Mouse (Mus musculus) kidney, postnatal 0 days (tissue): ENCODE data around the gene Klhdc7a. TPM values are rescaled to one million over a fixed set of nuclear protein-coding genes. Genes with fewer than 3 reads are reported as not detected.

ENCODE experiments used
- ATAC-seq: fragments of 200-750 bp; cut with Nextera tagmentation; replicated peaks from 2 replicates; pipeline ENCODE4 v1.8.0; 2017; ENCODE audit warnings: low read depth, moderate number of reproducible peaks, moderate TSS enrichment, moderate library complexity; ENCODE audit not compliant: low FRiP score
- DNase-seq: peaks from one replicate; pipeline ENCODE4 v3.0.0-alpha.2; 2016; ENCODE audit warnings: low spot score
- H3K27ac ChIP-seq: fragments of 300-500 bp; sonication (generic); 2 replicates; pipeline ENCODE4 v1.5.1; 2014; ENCODE audit warnings: mild to moderate bottlenecking
- H3K27me3 ChIP-seq: fragments of 300-500 bp; sonication (generic); 2 replicates; pipeline ENCODE4 v1.6.1; 2014; ENCODE audit warnings: low read length, mixed read lengths; ENCODE audit not compliant: insufficient read depth
- H3K36me3 ChIP-seq: fragments of 300-500 bp; sonication (generic); 2 replicates; pipeline ENCODE4 v1.6.1; 2014; ENCODE audit warnings: low read length, mixed read lengths; ENCODE audit not compliant: insufficient read depth
- H3K4me1 ChIP-seq: fragments of 300-500 bp; sonication (generic); replicated peaks from 2 replicates; pipeline ENCODE4 v1.6.1; 2014; ENCODE audit warnings: antibody characterized with exemption, low read length, mixed read lengths; ENCODE audit not compliant: insufficient read depth
- H3K4me2 ChIP-seq: fragments of 300-500 bp; sonication (generic); 2 replicates; pipeline ENCODE4 v1.6.1; 2014; ENCODE audit warnings: mild to moderate bottlenecking, low read length, moderate library complexity, mixed read lengths
- H3K4me3 ChIP-seq: fragments of 300-500 bp; sonication (generic); replicated peaks from 2 replicates; pipeline ENCODE4 v1.5.1; 2014; ENCODE audit warnings: low read depth, low read length
- H3K9ac ChIP-seq: fragments of 300-500 bp; sonication (generic); 2 replicates; pipeline ENCODE4 v1.6.1; 2014; ENCODE audit warnings: low read depth, low read length
- H3K9me3 ChIP-seq: fragments of 300-500 bp; sonication (generic); replicated peaks from 2 replicates; pipeline ENCODE4 v1.6.1; 2016; ENCODE audit warnings: low read length, inconsistent platforms, mixed read lengths
- CTCF ChIP-seq: IDR thresholded peaks from 2 replicates; pipeline ENCODE4 v1.5.1; 2016; ENCODE audit warnings: antibody characterized with exemption, low read depth, mild to moderate bottlenecking, moderate library complexity
- WGBS: fragments of 180-500 bp; shearing (Covaris S2); extraction: QIAGEN DNeasy Blood & Tissue Kit; methylation state at CpG from one replicate; pipeline ENCODE4 v1.1.7; 2014; 5-methylcytosine and 5-hydroxymethylcytosine counted together
- polyA plus RNA-seq: library from polyadenylated mRNA; unstranded; fragments of >200 nt; fragmentation: Nextera tagmentation; extraction: Ambion mirVana; gene quantifications from 2 replicates; pipeline ENCODE4 v1.2.1, GENCODE M21; 2015

Gene Klhdc7a
- polyA plus RNA-seq, result 8.9 and 9.3 TPM in 2 replicates

DNA sequence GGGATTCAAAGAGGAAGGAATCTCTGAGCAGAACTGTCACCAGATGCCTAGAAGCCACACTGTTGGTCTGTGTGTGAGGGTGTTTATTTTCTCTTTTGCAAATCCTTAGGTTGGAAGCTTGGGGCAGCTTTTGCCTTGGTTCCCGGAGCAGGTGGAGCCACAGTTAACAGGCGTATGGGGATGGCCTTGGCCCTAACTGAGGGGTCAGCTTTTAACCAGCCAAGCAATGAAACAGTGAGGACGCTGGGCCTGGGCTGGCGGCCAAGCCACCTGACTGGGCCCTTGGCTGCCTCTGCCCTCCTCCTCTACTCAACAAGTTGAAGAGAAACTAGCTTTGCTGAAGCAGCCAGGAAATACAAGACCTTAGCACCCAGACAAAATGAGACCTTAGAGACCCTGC, at the start of gene Klhdc7a:
Klhdc7a (minus strand) TSS at position 105 of the 400 bp plus-strand sequence.
- DNase-seq (peak; percentile 68), ATAC-seq (peak; percentile 89)
- peaks cover 8% of the 10 kb centered on the region for H3K4me1 ChIP-seq
- no peaks in the 10 kb centered on the region for H3K9me3 ChIP-seq
- no peaks in the 10 kb centered on the region for H3K36me3 ChIP-seq
- WGBS, result 17% methylated on average over 4 of the region's 4 CpGs
- no peaks in the 10 kb centered on the region for H3K27me3 ChIP-seq
- H3K9ac ChIP-seq, result peak within 1 kb of the TSS; percentile 50
- no peak for TF ChIP-seq CTCF
- H3K4me2 ChIP-seq, result peak within 1 kb of the TSS; percentile 54
- peak within 1 kb of the TSS; percentile 24 for H3K4me3 ChIP-seq
- H3K27ac ChIP-seq, result peak within 1 kb of the TSS; percentile 97

- Histone ChIP-seq H3K9ac (no peak overlapping the region), H3K27ac (no peak overlapping the region), H3K9me3 (no peaks in the 10 kb centered on the region), H3K27me3 (no peaks in the 10 kb centered on the region), H3K4me2 (no peak overlapping the region), H3K36me3 (no peaks in the 10 kb centered on the region), H3K4me3 (no peak overlapping the region), H3K4me1 (no peaks in the 10 kb centered on the region)
- 27% methylated on average over 7 of the region's 7 CpGs for WGBS
- ATAC-seq (no peak), DNase-seq (no peak)
- TF ChIP-seq CTCF, result no peak
Observed at GRCm38 (mm10) chr4:140015916-140016315, 48.1 kb upstream of the Klhdc7a start.

- Histone ChIP-seq H3K4me3 (no peak overlapping the region), H3K27me3 (no peaks in the 10 kb centered on the region), H3K27ac (no peak overlapping the region), H3K9me3 (no peaks in the 10 kb centered on the region), H3K9ac (no peak overlapping the region), H3K4me1 (no peaks in the 10 kb centered on the region), H3K4me2 (no peak overlapping the region), H3K36me3 (no peaks in the 10 kb centered on the region)
- ATAC-seq (no peak), DNase-seq (no peak)
- 60% methylated on average over 11 of the region's 11 CpGs for WGBS
- TF ChIP-seq CTCF, result 0 out of 2 replicates have a peak, but pooled peaks have one; percentile 24
Observed at GRCm38 (mm10) chr4:140010728-140011470, 43.1 kb upstream of the Klhdc7a start.

- Histone ChIP-seq H3K27ac (no peak overlapping the region), H3K4me2 (peak overlapping the region; percentile 33; the same call in 1 of the 2 replicates), H3K9ac (no peak overlapping the region), H3K27me3 (peaks cover 9% of the 10 kb centered on the region; the same call in 1 of the 2 replicates), H3K4me3 (no peak overlapping the region), H3K9me3 (no peaks in the 10 kb centered on the region), H3K4me1 (no peaks in the 10 kb centered on the region), H3K36me3 (no peaks in the 10 kb centered on the region)
- WGBS, result 9% methylated on average over 5 of the region's 5 CpGs
- ATAC-seq (no peak), DNase-seq (peak; percentile 18)
- TF ChIP-seq CTCF, result no peak
Observed at GRCm38 (mm10) chr4:140004932-140005331, 37.1 kb upstream of the Klhdc7a start.

- ATAC-seq (peak; percentile 70; the same call in 1 of the 2 replicates), DNase-seq (peak; percentile 28)
- Histone ChIP-seq H3K4me1 (no peaks in the 10 kb centered on the region), H3K27ac (no peak overlapping the region), H3K4me2 (peak overlapping the region; percentile 33), H3K4me3 (no peak overlapping the region), H3K9ac (no peak overlapping the region), H3K9me3 (no peaks in the 10 kb centered on the region), H3K27me3 (peaks cover 9% of the 10 kb centered on the region; the same call in 1 of the 2 replicates), H3K36me3 (no peaks in the 10 kb centered on the region)
- no peak for TF ChIP-seq CTCF
- 12% methylated on average over 12 of the region's 12 CpGs for WGBS
Observed at GRCm38 (mm10) chr4:140004170-140004569, 36.3 kb upstream of the Klhdc7a start.

DNA sequence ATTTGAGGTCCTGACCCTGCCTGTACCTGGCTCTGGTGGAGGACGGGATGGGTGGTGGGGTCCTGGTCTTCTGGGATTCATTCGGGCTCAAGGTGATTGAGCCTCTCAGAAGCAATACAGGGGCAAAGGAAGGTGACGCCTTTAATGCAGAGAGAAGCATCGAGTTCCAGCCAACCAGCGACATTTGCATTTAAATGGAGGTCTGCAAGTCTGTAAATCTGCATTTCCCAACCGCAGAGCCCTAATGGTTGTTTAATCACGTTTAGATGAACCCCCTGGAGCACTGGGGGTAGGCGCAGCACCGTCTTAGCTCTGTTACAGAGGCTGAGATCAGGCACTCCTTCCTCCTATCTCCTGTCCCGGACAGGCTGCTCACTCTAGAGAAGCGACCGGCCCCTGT, 34.2 kb upstream of the Klhdc7a start:
- H3K4me3 ChIP-seq, result no peak overlapping the region
- no peak overlapping the region for H3K4me2 ChIP-seq
- no peaks in the 10 kb centered on the region for H3K4me1 ChIP-seq
- DNase-seq, result no peak
- no peak for ATAC-seq
- H3K36me3 ChIP-seq, result no peaks in the 10 kb centered on the region
- no peak for TF ChIP-seq CTCF
- no peak overlapping the region for H3K27ac ChIP-seq
- no peak overlapping the region for H3K9ac ChIP-seq
- no peaks in the 10 kb centered on the region for H3K9me3 ChIP-seq
- WGBS, result 15% methylated on average over 12 of the region's 12 CpGs
- H3K27me3 ChIP-seq, result peaks cover 9% of the 10 kb centered on the region; the same call in 1 of the 2 replicates
